Mouse (Mus musculus) midbrain, embryonic 14.5 days (tissue): ENCODE results near the gene D930048N14Rik. TPM values are rescaled to one million over a fixed set of nuclear protein-coding genes. Genes with fewer than 3 reads are reported as not detected.
"Not testable (repeated sequence)": the region's sequence is repeated elsewhere in the genome, so short reads cannot be mapped to it uniquely, and the experiment has no call there.

Experiments used
- ATAC-seq: fragments of 200-750 bp; cut with Nextera tagmentation; 2 replicates; pipeline ENCODE4 v1.8.0; 2017; ENCODE audit warnings: moderate number of reproducible peaks, moderate library complexity; ENCODE audit not compliant: low FRiP score, low TSS enrichment
- DNase-seq: peaks from one replicate; pipeline ENCODE4 v3.0.0-alpha.2; 2015
- H3K27ac ChIP-seq: fragments of 300-500 bp; sonication (generic); replicated peaks from 2 replicates; pipeline ENCODE4 v1.5.1; 2014; ENCODE audit warnings: mild to moderate bottlenecking, low read depth, low read length, moderate library complexity
- H3K27me3 ChIP-seq: fragments of 300-500 bp; sonication (generic); 2 replicates; pipeline ENCODE4 v1.6.1; 2014; ENCODE audit warnings: low read length, control low read depth, mixed read lengths; ENCODE audit not compliant: control insufficient read depth, insufficient read depth
- H3K36me3 ChIP-seq: fragments of 300-500 bp; sonication (generic); 2 replicates; pipeline ENCODE4 v1.6.1; 2014; ENCODE audit warnings: low read length, control low read depth; ENCODE audit not compliant: control insufficient read depth, insufficient read depth
- H3K4me1 ChIP-seq: fragments of 300-500 bp; sonication (generic); 2 replicates; pipeline ENCODE4 v1.6.1; 2014; ENCODE audit warnings: mild to moderate bottlenecking, antibody characterized with exemption, low read length, control low read depth; ENCODE audit not compliant: control insufficient read depth, insufficient read depth
- H3K4me2 ChIP-seq: fragments of 300-500 bp; sonication (generic); 2 replicates; pipeline ENCODE4 v1.6.1; 2014; ENCODE audit warnings: mild to moderate bottlenecking, low read length, moderate library complexity
- H3K4me3 ChIP-seq: fragments of 300-500 bp; sonication (generic); replicated peaks from 2 replicates; pipeline ENCODE4 v1.5.1; 2014; ENCODE audit warnings: low read depth, low read length
- H3K9ac ChIP-seq: fragments of 300-500 bp; sonication (generic); replicated peaks from 2 replicates; pipeline ENCODE4 v1.6.1; 2014; ENCODE audit warnings: mild to moderate bottlenecking, low read length, moderate library complexity
- H3K9me3 ChIP-seq: fragments of 300-500 bp; sonication (generic); 2 replicates; pipeline ENCODE4 v1.6.1; 2016; ENCODE audit warnings: low read length, control low read depth, mixed read lengths; ENCODE audit not compliant: control insufficient read depth
- WGBS: fragments of 180-500 bp; shearing (Covaris S2); extraction: QIAGEN DNeasy Blood & Tissue Kit; methylation state at CpG from one replicate; pipeline ENCODE4 v1.1.7; 2014; 5-methylcytosine and 5-hydroxymethylcytosine counted together
- polyA plus RNA-seq: library from polyadenylated mRNA; unstranded; fragments of >200 nt; fragmentation: Nextera tagmentation; extraction: Ambion mirVana; gene quantifications from 2 replicates; pipeline ENCODE4 v1.2.1, GENCODE M21; 2014

D930048N14Rik gene
- polyA plus RNA-seq, result 0.85 and 1.00 TPM in 2 replicates

GRCm38 (mm10) chr11:51650691-51651515 lies at the start of gene D930048N14Rik, which contains the start of gene N4bp3:
D930048N14Rik (plus strand) TSS chr11:51650954.
N4bp3 (minus strand) TSS chr11:51650842.
- H3K4me3 ChIP-seq, result peak within 1 kb of the TSS; percentile 55
- peak within 1 kb of the TSS; percentile 91 for H3K4me2 ChIP-seq
- no peaks in the 10 kb centered on the region for H3K9me3 ChIP-seq
- peaks cover 16% of the 10 kb centered on the region for H3K4me1 ChIP-seq
- ATAC-seq, result peak; percentile 61; the same call in 1 of the 2 replicates
- H3K9ac ChIP-seq, result peak within 1 kb of the TSS; percentile 66
- WGBS, result 1% methylated on average over 69 of the region's 70 CpGs
- H3K36me3 ChIP-seq, result no peaks in the 10 kb centered on the region
- H3K27ac ChIP-seq, result no peak within 1 kb of the TSS
- DNase-seq, result peak; percentile 79
- peaks cover 13% of the 10 kb centered on the region; the same call in 1 of the 2 replicates for H3K27me3 ChIP-seq

- H3K4me1 ChIP-seq, result peaks cover 15% of the 10 kb centered on the region
- no peak for DNase-seq
- no peaks in the 10 kb centered on the region for H3K9me3 ChIP-seq
- ATAC-seq, result no peak
- peaks cover 76% of the 10 kb centered on the region for H3K36me3 ChIP-seq
- no peak overlapping the region for H3K27ac ChIP-seq
- H3K4me3 ChIP-seq, result no peak overlapping the region
- no peak overlapping the region for H3K9ac ChIP-seq
- H3K27me3 ChIP-seq, result no peaks in the 10 kb centered on the region
- H3K4me2 ChIP-seq, result no peak overlapping the region
- WGBS, result 86% methylated on average over 3 of the region's 3 CpGs
Measured at GRCm38 (mm10) chr11:51602253-51602652, 48.5 kb upstream of the D930048N14Rik start.

GRCm38 (mm10) chr11:51605602-51606446 lies 44.9 kb upstream of the D930048N14Rik start:
- Histone ChIP-seq H3K36me3 (peaks cover 41% of the 10 kb centered on the region), H3K4me3 (peak overlapping the region; percentile 96), H3K9me3 (no peaks in the 10 kb centered on the region), H3K27ac (peak overlapping the region; percentile 94), H3K4me1 (peaks cover 20% of the 10 kb centered on the region), H3K27me3 (no peaks in the 10 kb centered on the region), H3K9ac (peak overlapping the region; percentile 99), H3K4me2 (peak overlapping the region; percentile 94)
- ATAC-seq (peak; percentile 67), DNase-seq (peak; percentile 86)
- under 1% methylated on average over 80 of the region's 81 CpGs for WGBS

GRCm38 (mm10) chr11:51606447-51607095 lies 44.2 kb upstream of the D930048N14Rik start, which contains the start of gene Hnrnpab:
Hnrnpab (minus strand) TSS chr11:51606847.
- H3K27ac ChIP-seq, result peak within 1 kb of the TSS; percentile 94
- H3K4me1 ChIP-seq, result peaks cover 20% of the 10 kb centered on the region
- no peaks in the 10 kb centered on the region for H3K27me3 ChIP-seq
- ATAC-seq (peak; percentile 94), DNase-seq (peak; percentile 99)
- peak within 1 kb of the TSS; percentile 96 for H3K4me3 ChIP-seq
- H3K36me3 ChIP-seq, result peaks cover 34% of the 10 kb centered on the region
- no peaks in the 10 kb centered on the region for H3K9me3 ChIP-seq
- WGBS, result under 1% methylated on average over 91 of the region's 91 CpGs
- H3K9ac ChIP-seq, result peak within 1 kb of the TSS; percentile 99
- peak within 1 kb of the TSS; percentile 94 for H3K4me2 ChIP-seq

GRCm38 (mm10) chr11:51607096-51607738 lies 43.5 kb upstream of the D930048N14Rik start:
- peak overlapping the region; percentile 71 for H3K4me2 ChIP-seq
- peak overlapping the region; percentile 99 for H3K9ac ChIP-seq
- H3K9me3 ChIP-seq, result no peaks in the 10 kb centered on the region
- H3K4me3 ChIP-seq, result peak overlapping the region; percentile 96
- peaks cover 20% of the 10 kb centered on the region for H3K4me1 ChIP-seq
- H3K27ac ChIP-seq, result peak overlapping the region; percentile 94
- peaks cover 27% of the 10 kb centered on the region for H3K36me3 ChIP-seq
- no peaks in the 10 kb centered on the region for H3K27me3 ChIP-seq
- DNase-seq (no peak), ATAC-seq (peak; percentile 53; the same call in 1 of the 2 replicates)
- 11% methylated on average over 15 of the region's 15 CpGs for WGBS

- Histone ChIP-seq H3K27me3 (no peaks in the 10 kb centered on the region), H3K27ac (no peak overlapping the region), H3K9me3 (no peaks in the 10 kb centered on the region), H3K36me3 (peaks cover 5% of the 10 kb centered on the region), H3K4me3 (no peak overlapping the region), H3K4me1 (peaks cover 13% of the 10 kb centered on the region), H3K9ac (no peak overlapping the region), H3K4me2 (no peak overlapping the region)
- WGBS, result 90% methylated on average over 3 of the region's 3 CpGs
- ATAC-seq (no peak), DNase-seq (no peak)
Measured at GRCm38 (mm10) chr11:51609266-51609909, 41.4 kb upstream of the D930048N14Rik start.

GRCm38 (mm10) chr11:51609940-51610339 lies 40.8 kb upstream of the D930048N14Rik start:
- not testable (repeated sequence) for DNase-seq, H3K36me3 ChIP-seq, H3K27ac ChIP-seq, ATAC-seq, H3K4me3 ChIP-seq, H3K9ac ChIP-seq, H3K9me3 ChIP-seq, H3K4me1 ChIP-seq, H3K27me3 ChIP-seq, H3K4me2 ChIP-seq
- 87% methylated on average over 5 of the region's 5 CpGs for WGBS
